Mouse (Mus musculus): ENCODE results near the gene Vmn1r35.
"Not testable (repeated sequence)": the region's sequence is repeated elsewhere in the genome, so short reads cannot be mapped to it uniquely, and the experiment has no call there.

Vmn1r35 gene

GRCm38 (mm10) chr6:66685806-66686205 lies at the start of gene Vmn1r35:
Gene Vmn1r35 (minus strand): TSS chr6:66685906.
- no peak for DNase-seq (ENCODE audit: low spot score in 2 of 2)

- DNase-seq (ENCODE audit: low spot score in 2 of 2) = not testable (repeated sequence)
These were observed 43.4 kb upstream of the Vmn1r35 start, which contains the start of gene Vmn1r37 for GRCm38 (mm10) chr6:66729082-66729481. Gene Vmn1r37 (plus strand): TSS chr6:66729382.

- DNase-seq (ENCODE audit: low spot score in 2 of 2) = not testable (repeated sequence)
These were observed 33.4 kb upstream of the Vmn1r35 start, which contains the start of gene Vmn1r36 for GRCm38 (mm10) chr6:66719068-66719467. Gene Vmn1r36 (minus strand): TSS chr6:66719168.

- no peak for DNase-seq (ENCODE audit: low spot score in 2 of 2)
These were observed 28.1 kb upstream of the Vmn1r35 start for GRCm38 (mm10) chr6:66713854-66714253.

GRCm38 (mm10) chr6:66708901-66709300 lies 23.2 kb upstream of the Vmn1r35 start:
- DNase-seq (ENCODE audit: low spot score in 2 of 2) = no peak

- DNase-seq (ENCODE audit: low spot score in 2 of 2) = no peak
These were observed 41.9 kb downstream of the Vmn1r35 start, which contains the start of gene Vmn1r34 for GRCm38 (mm10) chr6:66643779-66644178. Gene Vmn1r34 (minus strand): TSS chr6:66643879.

Measured in spleen, postnatal 4 days (tissue).